Mouse (Mus musculus) mouse embryonic stem cell (cell line): ENCODE data around the gene H3f3b.

Experiments used
- in situ Hi-C, 2 experiments: fragments of 300-500 bp; cut with MboI; formaldehyde crosslinking; loops; 1 replicate in 1 of 2; 3 replicates in 1 of 2; pipeline ENCODE4 v1.14.3; 2019 to 2020; ENCODE audit warnings: low sequenced_read_pairs in 2 of 2, low pct_unique_long_range_greater_than_20kb in 1 of 2, mixed read lengths in 1 of 2; ENCODE audit not compliant: unreplicated experiment in 1 of 2

Gene H3f3b

GRCm38 (mm10) chr11:116007095-116007850, 20.5 kb downstream of the H3f3b start:
- in situ Hi-C loops = no loop called here

GRCm38 (mm10) chr11:116005701-116006419, 21.9 kb downstream of the H3f3b start:
- in situ Hi-C loops = no loop called here

DNA sequence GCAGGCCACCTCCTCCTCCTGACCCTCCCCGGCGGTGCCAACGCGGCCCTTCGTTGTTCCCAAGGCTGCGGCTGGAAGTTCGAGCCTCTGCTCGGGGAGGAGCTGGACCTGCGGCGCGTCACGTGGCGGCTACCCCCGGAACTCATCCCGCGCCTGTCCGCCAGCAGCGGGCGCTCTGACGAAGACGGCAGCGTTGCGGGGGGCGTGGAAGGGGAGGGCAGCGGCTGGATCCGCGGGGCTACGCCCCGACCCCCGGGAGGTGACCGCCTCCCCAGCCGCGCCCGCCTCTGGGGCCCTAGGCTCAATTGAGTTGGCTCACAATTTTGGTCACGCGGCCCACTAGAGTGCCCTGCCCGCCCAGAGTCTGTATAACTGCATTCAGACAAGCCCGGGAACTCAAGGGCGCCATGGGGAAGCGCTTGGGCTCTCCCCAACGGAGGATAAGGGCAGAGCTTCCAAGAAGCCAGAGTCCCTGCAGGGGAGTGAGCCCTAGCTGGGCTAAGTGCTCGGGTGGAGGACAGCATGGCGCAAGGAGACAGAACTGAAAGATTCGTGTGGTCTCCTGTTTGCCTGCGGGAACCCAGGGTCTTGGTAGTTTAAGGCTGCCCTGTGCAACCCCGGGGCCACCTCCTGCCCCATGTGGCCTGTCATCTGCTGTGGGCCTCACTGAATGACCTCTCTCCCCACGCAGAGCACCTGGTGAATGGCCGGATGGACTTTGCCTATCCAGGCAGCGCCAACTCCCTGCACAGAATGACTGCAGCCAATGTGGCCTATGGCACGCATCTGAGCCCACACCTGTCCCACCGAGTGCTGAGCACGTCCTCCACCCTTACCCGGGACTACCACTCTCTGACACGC, 22.7 kb downstream of the H3f3b start:
- in situ Hi-C loops = loop anchor here in 1 of 2 experiments (5.0 kb wide), 1 partner anchor 68 kb away; no protein-coding TSS in a partner anchor

GRCm38 (mm10) chr11:116004186-116004823, 23.5 kb downstream of the H3f3b start:
- in situ Hi-C loops = loop anchor here in 1 of 2 experiments (5.0 kb wide), 1 partner anchor 67 kb away; no protein-coding TSS in a partner anchor

DNA sequence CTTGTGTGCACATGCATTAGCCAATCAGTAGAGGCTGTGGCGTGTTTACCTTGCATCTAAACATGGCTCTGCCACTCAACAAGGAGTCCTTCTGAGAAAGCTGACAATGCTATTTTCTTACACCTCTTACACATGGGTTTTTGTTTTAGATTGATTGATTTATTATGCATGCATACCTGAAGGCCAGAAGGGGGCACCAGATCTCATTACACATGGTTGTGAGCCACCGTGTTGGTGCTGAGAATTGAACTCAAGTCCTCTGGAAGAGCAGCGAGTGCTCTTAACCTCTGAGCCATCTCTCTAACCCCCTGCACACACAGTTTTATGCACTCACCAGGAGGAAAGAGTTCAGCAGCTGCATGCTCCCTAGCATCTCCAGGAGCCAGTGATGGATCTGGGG, 24.9 kb downstream of the H3f3b start:
- in situ Hi-C loops = loop anchor here in 1 of 2 experiments (5.0 kb wide), 1 partner anchor 66 kb away; no protein-coding TSS in a partner anchor

- in situ Hi-C loops = loop anchor here in 1 of 2 experiments (5.0 kb wide), 1 partner anchor 64 kb away; no protein-coding TSS in a partner anchor
These were observed 26.0 kb downstream of the H3f3b start for GRCm38 (mm10) chr11:116001725-116002124.

- in situ Hi-C loops = loop anchor here in 1 of 2 experiments (5.0 kb wide), 1 partner anchor 63 kb away; no protein-coding TSS in a partner anchor
These were observed 27.2 kb downstream of the H3f3b start for GRCm38 (mm10) chr11:116000607-116001006.

GRCm38 (mm10) chr11:115999538-116000143, 28.1 kb downstream of the H3f3b start:
- in situ Hi-C loops = loop anchor here (5.0 kb wide), 1 partner anchor 62 kb away; no protein-coding TSS in a partner anchor

GRCm38 (mm10) chr11:115999027-115999426, 28.7 kb downstream of the H3f3b start:
- in situ Hi-C loops = loop anchor here in 1 of 2 experiments (5.0 kb wide), 1 partner anchor 62 kb away; no protein-coding TSS in a partner anchor

DNA sequence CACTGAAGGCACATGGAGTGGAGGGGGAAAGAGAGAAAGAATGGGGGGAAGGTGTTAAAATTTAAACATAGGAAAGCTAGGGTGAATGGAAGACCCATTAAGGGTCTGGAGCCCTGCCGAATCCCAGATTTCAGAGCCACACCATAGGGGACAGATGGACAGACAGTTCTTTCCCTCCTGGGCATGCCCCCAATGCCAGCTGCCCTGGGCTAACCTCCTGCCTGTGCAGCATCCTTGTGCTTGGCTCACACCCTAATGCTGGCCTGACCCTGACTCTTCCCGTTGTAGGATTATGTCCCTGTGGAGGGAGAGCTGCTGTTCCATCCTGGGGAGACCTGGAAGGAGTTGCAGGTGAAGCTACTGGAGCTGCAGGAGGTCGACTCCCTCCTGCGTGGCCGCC, 30.1 kb downstream of the H3f3b start:
- in situ Hi-C loops = loop anchor here in 1 of 2 experiments (5.0 kb wide), 1 partner anchor 60 kb away; no protein-coding TSS in a partner anchor

DNA sequence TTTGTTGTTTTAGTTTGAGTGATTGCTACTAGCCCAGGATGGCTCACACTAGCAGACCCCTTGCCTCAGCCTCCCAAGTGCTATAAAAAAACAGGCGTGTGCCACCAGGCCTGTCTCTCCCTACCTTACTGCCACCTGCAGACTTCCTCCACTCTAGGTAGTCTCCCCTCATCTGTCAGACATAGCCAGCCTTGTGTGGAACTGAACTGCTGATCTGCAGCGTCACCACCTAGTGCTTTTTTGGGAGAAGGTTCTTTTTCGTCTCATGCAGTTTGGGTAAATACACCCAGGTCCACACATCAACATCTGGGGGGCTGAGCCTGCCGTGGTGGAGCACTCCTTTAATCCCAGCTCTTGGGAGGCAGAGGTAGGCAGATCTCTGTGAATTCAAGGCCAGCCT, 30.7 kb downstream of the H3f3b start:
- in situ Hi-C loops = loop anchor here in 1 of 2 experiments (5.0 kb wide), 1 partner anchor 60 kb away; no protein-coding TSS in a partner anchor

DNA sequence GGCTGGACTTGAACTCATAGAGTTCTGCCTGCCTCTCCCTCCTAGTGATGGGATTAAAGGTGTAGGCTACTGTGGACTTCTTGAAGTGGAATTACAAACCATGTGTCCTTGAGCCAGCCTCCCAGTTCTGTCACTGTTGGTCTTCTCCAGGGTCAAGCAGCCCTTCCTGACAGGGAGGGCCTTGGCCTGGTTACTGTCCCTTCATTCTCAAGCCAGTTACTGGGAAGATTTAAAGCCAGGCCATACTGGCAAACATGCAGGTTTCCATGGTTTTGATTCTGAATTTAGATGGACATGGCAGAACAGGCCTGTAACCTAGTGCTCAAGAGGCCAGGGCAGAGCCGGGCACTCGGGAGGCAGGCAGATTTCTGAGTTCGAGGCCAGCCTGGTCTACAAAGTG, 32.5 kb downstream of the H3f3b start:
- in situ Hi-C loops = loop anchor here in 1 of 2 experiments (5.0 kb wide), 1 partner anchor 58 kb away; no protein-coding TSS in a partner anchor

DNA sequence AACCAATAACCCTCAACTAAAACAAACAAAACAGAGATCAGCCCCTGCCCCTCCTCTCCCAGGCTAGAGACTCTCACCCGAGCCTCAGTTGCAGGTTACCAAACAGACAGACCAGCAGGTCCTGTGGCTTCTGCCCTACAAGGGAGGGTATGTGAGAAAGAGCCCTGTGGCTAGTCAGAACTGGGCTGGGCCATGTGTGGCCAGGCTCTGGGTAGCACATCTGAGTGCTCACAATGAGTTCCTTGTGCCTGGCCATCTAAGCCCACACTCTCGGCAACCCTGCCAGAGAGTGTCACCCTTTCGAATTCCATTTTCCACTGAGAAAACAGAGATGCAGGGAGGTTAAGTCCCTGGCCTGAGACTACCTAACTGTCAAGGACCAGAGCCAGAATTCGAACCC, 35.7 kb downstream of the H3f3b start:
- in situ Hi-C loops = no loop called here

DNA sequence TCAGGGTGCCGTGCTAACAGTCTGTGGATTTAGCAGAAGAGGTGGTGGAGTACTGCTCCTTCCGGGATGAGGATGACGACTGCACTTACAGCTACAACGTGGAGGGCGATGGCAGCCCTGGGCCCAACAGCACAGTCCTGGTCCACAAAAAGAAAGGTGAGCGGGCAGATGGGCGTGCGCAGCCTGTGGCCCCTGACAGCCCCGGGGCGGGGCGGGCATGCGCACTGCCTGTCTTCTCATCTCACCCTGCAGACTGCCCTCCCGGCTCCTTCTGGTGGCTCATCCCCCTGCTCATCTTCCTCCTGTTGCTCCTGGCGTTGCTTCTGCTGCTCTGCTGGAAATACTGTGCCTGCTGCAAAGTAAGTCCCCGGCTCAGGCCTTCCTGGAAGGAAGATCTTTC, 38.1 kb downstream of the H3f3b start:
- in situ Hi-C loops = no loop called here

- in situ Hi-C loops = no loop called here
These were observed 44.5 kb downstream of the H3f3b start for GRCm38 (mm10) chr11:115983291-115983690.

GRCm38 (mm10) chr11:115982472-115982871, 45.3 kb downstream of the H3f3b start:
- in situ Hi-C loops = no loop called here

GRCm38 (mm10) chr11:115975544-115975943, 52.2 kb downstream of the H3f3b start:
- in situ Hi-C loops = no loop called here
